Mouse (Mus musculus): Measurements from ENCODE around the gene Cltb. TPM values are rescaled to one million over a fixed set of nuclear protein-coding genes. Genes with fewer than 3 reads are reported as not detected.
A peak's percentile ranks its signal among the peaks of the same experiment; 100 is the strongest.

Gene Cltb
- total RNA-seq, 1 experiment: 49.5 TPM

GRCm38 (mm10) chr13:54582126-54582525, 29.0 kb downstream of the Cltb start:
- no peak for TF ChIP-seq ZC3H11A (IDR thresholded peaks at IDR 0.05; ENCODE audit: borderline replicate concordance, low read depth, low read length)
- TF ChIP-seq ZNF384 (IDR thresholded peaks at IDR 0.05; ENCODE audit: low read depth, low read length): no peak
- TF ChIP-seq MAFK (IDR thresholded peaks at IDR 0.05; ENCODE audit: insufficient read depth, low read depth, low read length): no peak
- TF ChIP-seq CHD2 (IDR thresholded peaks at IDR 0.05; ENCODE audit: low read depth, low read length): no peak
- TF ChIP-seq HCFC1 (IDR thresholded peaks at IDR 0.05; ENCODE audit: borderline replicate concordance, insufficient read depth, low read length): no peak
- in situ Hi-C loops (cut with MboI; ENCODE audit: low sequenced_read_pairs in 2 of 2, unreplicated experiment in 2 of 2): no loop called here
- H3K4me3 ChIP-seq (ENCODE audit: insufficient read depth in 1 of 2, low read depth in 1 of 2, low read length in 2 of 2, poor library complexity in 1 of 2, severe bottlenecking in 1 of 2): no peak overlapping the region
- no peak overlapping the region for H3K27ac ChIP-seq (ENCODE audit: insufficient read depth, low read depth, low read length, poor library complexity, severe bottlenecking)
- H3K36me3 ChIP-seq (ENCODE audit: control insufficient read depth, insufficient read depth, low read length, poor library complexity, severe bottlenecking): peaks cover 42% of the 10 kb centered on the region
- no peaks in the 10 kb centered on the region for H3K9me3 ChIP-seq (ENCODE audit: control insufficient read depth, insufficient read depth, low read depth, low read length)
- H3K4me1 ChIP-seq (ENCODE audit: control insufficient read depth in 2 of 2, insufficient read depth in 2 of 2, low read length in 2 of 2, poor library complexity in 1 of 2): peaks cover 0 to 7% of the 10 kb centered on the region in 2 experiments; a peak in 1 of 4 replicates
- no peak for DNase-seq (ENCODE audit: low read depth, low spot score)
- no peak overlapping the region for H3K9ac ChIP-seq (ENCODE audit: insufficient read depth, low read depth, low read length, poor library complexity, severe bottlenecking)

DNA sequence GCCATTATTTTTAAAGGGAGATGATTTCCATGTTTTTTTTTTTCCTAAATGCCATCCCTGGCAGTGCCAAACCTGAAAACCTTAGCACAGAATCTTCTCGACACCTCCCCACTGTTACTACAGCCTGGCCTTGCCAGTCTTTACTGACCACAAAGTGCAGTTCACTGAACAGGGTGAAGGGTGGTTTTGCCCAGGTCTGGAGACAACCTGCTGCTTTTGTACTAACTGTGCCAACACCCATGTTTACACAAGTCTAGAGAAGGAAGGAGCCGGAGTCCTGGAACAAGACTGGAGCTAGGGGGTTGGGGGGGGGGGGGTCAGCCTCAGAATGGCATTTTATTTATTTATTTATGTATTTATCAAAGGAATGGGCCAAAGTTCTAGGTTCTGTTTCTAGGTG, 29.8 kb downstream of the Cltb start:
- no peak for DNase-seq (ENCODE audit: low read depth, low spot score)
- peaks cover 0 to 7% of the 10 kb centered on the region in 2 experiments; a peak in 1 of 4 replicates for H3K4me1 ChIP-seq (ENCODE audit: control insufficient read depth in 2 of 2, insufficient read depth in 2 of 2, low read length in 2 of 2, poor library complexity in 1 of 2)
- no peak overlapping the region for H3K27ac ChIP-seq (ENCODE audit: insufficient read depth, low read depth, low read length, poor library complexity, severe bottlenecking)
- in situ Hi-C loops (cut with MboI; ENCODE audit: low sequenced_read_pairs in 2 of 2, unreplicated experiment in 2 of 2): no loop called here
- no peak overlapping the region for H3K9ac ChIP-seq (ENCODE audit: insufficient read depth, low read depth, low read length, poor library complexity, severe bottlenecking)
- H3K36me3 ChIP-seq (ENCODE audit: control insufficient read depth, insufficient read depth, low read length, poor library complexity, severe bottlenecking): peaks cover 42% of the 10 kb centered on the region
- H3K4me3 ChIP-seq (ENCODE audit: insufficient read depth in 1 of 2, low read depth in 1 of 2, low read length in 2 of 2, poor library complexity in 1 of 2, severe bottlenecking in 1 of 2): no peak overlapping the region
- no peaks in the 10 kb centered on the region for H3K9me3 ChIP-seq (ENCODE audit: control insufficient read depth, insufficient read depth, low read depth, low read length)
- no peak for TF ChIP-seq ZNF384 (IDR thresholded peaks at IDR 0.05; ENCODE audit: low read depth, low read length)
- TF ChIP-seq MAFK (IDR thresholded peaks at IDR 0.05; ENCODE audit: insufficient read depth, low read depth, low read length): no peak
- no peak for TF ChIP-seq CHD2 (IDR thresholded peaks at IDR 0.05; ENCODE audit: low read depth, low read length)
- no peak for TF ChIP-seq ZC3H11A (IDR thresholded peaks at IDR 0.05; ENCODE audit: borderline replicate concordance, low read depth, low read length)
- TF ChIP-seq HCFC1 (IDR thresholded peaks at IDR 0.05; ENCODE audit: borderline replicate concordance, insufficient read depth, low read length): no peak

GRCm38 (mm10) chr13:54577652-54578507, 33.3 kb downstream of the Cltb start:
- no peak for DNase-seq (ENCODE audit: low read depth, low spot score)
- Histone ChIP-seq H3K4me3 (ENCODE audit: insufficient read depth in 1 of 2, low read depth in 1 of 2, low read length in 2 of 2, poor library complexity in 1 of 2, severe bottlenecking in 1 of 2) (peak overlapping the region in 1 of 2 experiments; percentile 28; a peak in 2 of 4 replicates), H3K36me3 (ENCODE audit: control insufficient read depth, insufficient read depth, low read length, poor library complexity, severe bottlenecking) (peaks cover 12% of the 10 kb centered on the region), H3K9ac (ENCODE audit: insufficient read depth, low read depth, low read length, poor library complexity, severe bottlenecking) (peak overlapping the region; percentile 11; the same call in 1 of the 2 replicates), H3K9me3 (ENCODE audit: control insufficient read depth, insufficient read depth, low read depth, low read length) (no peaks in the 10 kb centered on the region), H3K27ac (ENCODE audit: insufficient read depth, low read depth, low read length, poor library complexity, severe bottlenecking) (no peak overlapping the region), H3K4me1 (ENCODE audit: control insufficient read depth in 2 of 2, insufficient read depth in 2 of 2, low read length in 2 of 2, poor library complexity in 1 of 2) (peaks cover 2 to 11% of the 10 kb centered on the region in 2 experiments; a peak in 1 of 4 replicates)
- in situ Hi-C loops (cut with MboI; ENCODE audit: low sequenced_read_pairs in 2 of 2, unreplicated experiment in 2 of 2): no loop called here
- TF ChIP-seq HCFC1 (IDR thresholded peaks at IDR 0.05; ENCODE audit: borderline replicate concordance, insufficient read depth, low read length) (no peak), ZNF384 (IDR thresholded peaks at IDR 0.05; ENCODE audit: low read depth, low read length) (no peak), ZC3H11A (IDR thresholded peaks at IDR 0.05; ENCODE audit: borderline replicate concordance, low read depth, low read length) (no peak), CHD2 (IDR thresholded peaks at IDR 0.05; ENCODE audit: low read depth, low read length) (no peak), MAFK (IDR thresholded peaks at IDR 0.05; ENCODE audit: insufficient read depth, low read depth, low read length) (no peak)

GRCm38 (mm10) chr13:54575489-54575888, 35.7 kb downstream of the Cltb start:
- peaks cover 3% of the 10 kb centered on the region; the same call in 1 of the 2 replicates for H3K36me3 ChIP-seq (ENCODE audit: control insufficient read depth, insufficient read depth, low read length, poor library complexity, severe bottlenecking)
- TF ChIP-seq HCFC1 (IDR thresholded peaks at IDR 0.05; ENCODE audit: borderline replicate concordance, insufficient read depth, low read length): no peak
- no peak for TF ChIP-seq MAFK (IDR thresholded peaks at IDR 0.05; ENCODE audit: insufficient read depth, low read depth, low read length)
- no peak for TF ChIP-seq CHD2 (IDR thresholded peaks at IDR 0.05; ENCODE audit: low read depth, low read length)
- TF ChIP-seq ZNF384 (IDR thresholded peaks at IDR 0.05; ENCODE audit: low read depth, low read length): no peak
- no peak for TF ChIP-seq ZC3H11A (IDR thresholded peaks at IDR 0.05; ENCODE audit: borderline replicate concordance, low read depth, low read length)

More at GRCm38 (mm10) chr13:54575489-54575888, 35.7 kb downstream of the Cltb start:
- Histone ChIP-seq H3K4me3 (ENCODE audit: insufficient read depth in 1 of 2, low read depth in 1 of 2, low read length in 2 of 2, poor library complexity in 1 of 2, severe bottlenecking in 1 of 2) (peak overlapping the region; percentile 89 to 92), H3K4me1 (ENCODE audit: control insufficient read depth in 2 of 2, insufficient read depth in 2 of 2, low read length in 2 of 2, poor library complexity in 1 of 2) (peaks cover 2 to 9% of the 10 kb centered on the region in 2 experiments; a peak in 1 of 4 replicates), H3K27ac (ENCODE audit: insufficient read depth, low read depth, low read length, poor library complexity, severe bottlenecking) (no peak overlapping the region), H3K9ac (ENCODE audit: insufficient read depth, low read depth, low read length, poor library complexity, severe bottlenecking) (peak overlapping the region; percentile 93), H3K9me3 (ENCODE audit: control insufficient read depth, insufficient read depth, low read depth, low read length) (no peaks in the 10 kb centered on the region)
- no peak for DNase-seq (ENCODE audit: low read depth, low spot score)
- in situ Hi-C loops (cut with MboI; ENCODE audit: low sequenced_read_pairs in 2 of 2, unreplicated experiment in 2 of 2): no loop called here

All from ES-E14 (cell line).